Mouse (Mus musculus) liver, embryonic 14.5 days (tissue): Measurements from ENCODE around the gene Dclre1b.

ENCODE experiments used
- CTCF ChIP-seq: IDR thresholded peaks from 2 replicates; pipeline ENCODE4 v1.5.1; 2016; ENCODE audit warnings: antibody characterized with exemption, low read depth, control low read depth
- EP300 ChIP-seq: IDR thresholded peaks from 2 replicates; pipeline ENCODE4 v1.6.1; 2016; ENCODE audit warnings: antibody characterized with exemption, low read depth

DNA sequence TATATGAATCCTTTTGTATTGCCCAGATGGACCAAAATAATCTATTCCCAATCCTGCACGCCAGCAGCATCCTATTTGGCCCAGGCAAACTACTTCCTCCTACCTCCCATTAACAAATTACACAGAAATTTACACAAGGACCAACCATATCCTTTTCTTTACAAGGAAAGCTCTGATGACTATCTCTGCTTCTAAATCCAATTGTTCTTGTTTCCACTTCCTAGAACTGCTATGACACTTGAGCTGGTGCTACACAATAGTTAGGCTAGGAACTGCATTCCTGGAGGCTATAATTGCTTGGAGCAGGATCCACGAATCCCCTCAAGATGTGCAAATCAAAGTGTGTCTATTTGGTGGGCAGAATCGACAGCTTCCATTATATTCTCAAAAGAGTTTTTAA, 42.5 kb downstream of the Dclre1b start:
- TF ChIP-seq EP300 (no peak), CTCF (no peak)
